Mouse (Mus musculus) embryonic facial prominence, embryonic 13.5 days (tissue): ENCODE data around the gene Prr9. TPM values are rescaled to one million over a fixed set of nuclear protein-coding genes. Genes with fewer than 3 reads are reported as not detected.

Experiments
- ATAC-seq: fragments of 200-750 bp; cut with Nextera tagmentation; 2 replicates; pipeline ENCODE4 v1.8.0; 2017; ENCODE audit warnings: low read depth; ENCODE audit not compliant: insufficient number of reproducible peaks, insufficient read depth, low FRiP score, low TSS enrichment
- H3K27ac ChIP-seq: fragments of 300-500 bp; sonication (generic); 2 replicates; pipeline ENCODE4 v1.5.1; 2015; ENCODE audit warnings: moderate library complexity, mild to moderate bottlenecking, inconsistent platforms
- H3K27me3 ChIP-seq: fragments of 300-500 bp; sonication (generic); 2 replicates; pipeline ENCODE4 v1.6.1; 2015; ENCODE audit warnings: mild to moderate bottlenecking, inconsistent platforms
- H3K36me3 ChIP-seq: fragments of 300-500 bp; sonication (generic); 2 replicates; pipeline ENCODE4 v1.6.1; 2015; ENCODE audit warnings: mild to moderate bottlenecking, inconsistent platforms
- H3K4me1 ChIP-seq: fragments of 300-500 bp; sonication (generic); 2 replicates; pipeline ENCODE4 v1.6.1; 2015; ENCODE audit warnings: inconsistent platforms
- H3K4me2 ChIP-seq: fragments of 300-500 bp; sonication (generic); 2 replicates; pipeline ENCODE4 v1.6.1; 2015; ENCODE audit warnings: moderate library complexity, mild to moderate bottlenecking, inconsistent platforms
- H3K4me3 ChIP-seq: fragments of 300-500 bp; sonication (generic); 2 replicates; pipeline ENCODE4 v1.5.1; 2015; ENCODE audit warnings: mild to moderate bottlenecking, inconsistent platforms
- H3K9ac ChIP-seq: fragments of 300-500 bp; sonication (generic); 2 replicates; pipeline ENCODE4 v1.6.1; 2015; ENCODE audit warnings: mild to moderate bottlenecking, inconsistent platforms
- H3K9me3 ChIP-seq: fragments of 300-500 bp; sonication (generic); 2 replicates; pipeline ENCODE4 v1.6.1; 2016; ENCODE audit warnings: inconsistent platforms
- WGBS: fragments of 180-500 bp; shearing (Covaris S2); methylation state at CpG from one replicate; pipeline ENCODE4 v1.1.7; 2015; ENCODE audit warnings: mixed read lengths; 5-methylcytosine and 5-hydroxymethylcytosine counted together
- polyA plus RNA-seq: library from polyadenylated mRNA; unstranded; fragments of >200 nt; fragmentation: Nextera tagmentation; extraction: Ambion mirVana; gene quantifications from 2 replicates; pipeline ENCODE4 v1.2.1, GENCODE M21; 2015

Gene Prr9
- polyA plus RNA-seq, 1 experiment from 2014 or later, result not detected

GRCm38 (mm10) chr3:92081285-92081931 is 42.3 kb downstream of the Prr9 start:
- Histone ChIP-seq H3K4me3 (peak overlapping the region; percentile 70), H3K27ac (0 out of 2 replicates have a peak overlapping the region, but pooled peaks have one; percentile 48), H3K4me2 (peak overlapping the region; percentile 95), H3K36me3 (no peaks in the 10 kb centered on the region), H3K27me3 (peaks cover 61% of the 10 kb centered on the region), H3K9ac (peak overlapping the region; percentile 75), H3K4me1 (peaks cover 9% of the 10 kb centered on the region; the same call in 1 of the 2 replicates), H3K9me3 (no peaks in the 10 kb centered on the region)
- WGBS, result 0% methylated on average over 66 of the region's 76 CpGs
- ATAC-seq, result peak; percentile 60

- peaks cover 61% of the 10 kb centered on the region for H3K27me3 ChIP-seq
- peak overlapping the region; percentile 95 for H3K4me2 ChIP-seq
- H3K9me3 ChIP-seq, result no peaks in the 10 kb centered on the region
- H3K4me1 ChIP-seq, result peaks cover 9% of the 10 kb centered on the region; the same call in 1 of the 2 replicates
- peak overlapping the region; percentile 75 for H3K9ac ChIP-seq
- peak overlapping the region; percentile 48; the same call in 1 of the 2 replicates for H3K27ac ChIP-seq
- under 1% methylated on average over 73 of the region's 82 CpGs for WGBS
- ATAC-seq, result peak; percentile 59
- H3K36me3 ChIP-seq, result no peaks in the 10 kb centered on the region
- peak overlapping the region; percentile 70 for H3K4me3 ChIP-seq
Measured at GRCm38 (mm10) chr3:92080462-92081284, 43.1 kb downstream of the Prr9 start.

Other genes with a start within 250 kb of the Prr9 start
- 1.1 TPM in 1 of 2 replicates, not detected in the other for gene Pglyrp3, start 109.4 kb downstream of the Prr9 start, polyA plus RNA-seq
- 0.96 and 1.9 TPM in 2 replicates for gene Lor, start 40.8 kb downstream of the Prr9 start, polyA plus RNA-seq
- not detected in 2 replicates for gene Lelp1, start 18.8 kb upstream of the Prr9 start, polyA plus RNA-seq
- gene Sprr2a1, start 91.9 kb upstream of the Prr9 start, polyA plus RNA-seq, result 0.26 TPM in 1 of 2 replicates, not detected in the other
- gene Sprr2a2, start 92.0 kb upstream of the Prr9 start, polyA plus RNA-seq, result 21.6 TPM in 1 of 2 replicates, not detected in the other
- 0.56 TPM in 1 of 2 replicates, not detected in the other for gene Sprr2a3, start 161.5 kb upstream of the Prr9 start, polyA plus RNA-seq
- gene Sprr2b, start 192.7 kb upstream of the Prr9 start, polyA plus RNA-seq, result not detected in 2 replicates
- gene Sprr2d, start 215.2 kb upstream of the Prr9 start, polyA plus RNA-seq, result not detected in 2 replicates
- gene Sprr2e, start 228.2 kb upstream of the Prr9 start, polyA plus RNA-seq, result not detected in 2 replicates
- not detected in 2 replicates for gene Sprr2f, start 241.2 kb upstream of the Prr9 start, polyA plus RNA-seq